Mouse (Mus musculus) kidney, adult 9 months (tissue): Measurements from ENCODE around the gene Asb1.

ENCODE experiments used
- DNase-seq: peaks from one replicate; pipeline ENCODE4 v3.0.0; 2022

Gene Asb1

DNA sequence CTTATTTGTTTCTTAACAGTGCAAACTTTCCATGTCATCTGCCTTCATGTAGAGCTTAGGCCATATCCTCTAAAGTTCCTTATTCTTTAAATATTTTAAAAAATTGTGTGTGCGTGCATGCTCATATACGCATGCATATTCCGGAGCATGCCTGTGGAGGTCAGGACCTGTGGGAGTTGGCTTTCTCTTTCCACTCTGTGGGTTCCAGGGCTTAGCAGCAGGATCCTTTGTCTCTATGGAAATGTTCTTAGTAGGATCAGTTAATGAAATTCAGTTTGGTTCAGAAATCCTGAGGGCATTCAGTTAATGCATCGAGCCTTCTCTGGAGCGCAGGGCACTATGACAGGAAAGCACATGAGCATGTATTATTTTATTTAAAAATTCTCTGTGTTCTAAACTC lies 7.2 kb downstream of the Asb1 start:
- DNase-seq, result no peak

DNA sequence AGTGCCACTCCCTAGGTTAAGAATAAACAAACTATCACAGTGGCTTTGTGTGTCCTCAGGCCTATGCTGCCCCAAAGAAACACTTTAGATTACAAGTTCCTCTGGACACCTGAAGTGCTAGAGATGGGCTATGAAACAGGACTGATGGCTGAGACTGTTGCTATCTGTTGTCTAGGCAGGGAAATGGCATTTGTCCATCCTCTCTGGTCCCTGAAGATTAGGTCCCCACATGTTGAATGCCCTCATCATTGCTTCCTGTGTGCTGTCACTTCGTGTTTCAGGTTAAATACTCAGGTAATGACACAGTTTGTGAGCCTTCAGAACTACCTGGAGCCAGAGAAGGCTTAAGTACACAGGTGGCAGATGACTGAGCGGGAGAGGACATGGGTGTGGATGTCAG lies 8.7 kb downstream of the Asb1 start:
- DNase-seq, result no peak

GRCm38 (mm10) chr1:91557099-91557498 lies 16.8 kb downstream of the Asb1 start:
- no peak for DNase-seq

DNA sequence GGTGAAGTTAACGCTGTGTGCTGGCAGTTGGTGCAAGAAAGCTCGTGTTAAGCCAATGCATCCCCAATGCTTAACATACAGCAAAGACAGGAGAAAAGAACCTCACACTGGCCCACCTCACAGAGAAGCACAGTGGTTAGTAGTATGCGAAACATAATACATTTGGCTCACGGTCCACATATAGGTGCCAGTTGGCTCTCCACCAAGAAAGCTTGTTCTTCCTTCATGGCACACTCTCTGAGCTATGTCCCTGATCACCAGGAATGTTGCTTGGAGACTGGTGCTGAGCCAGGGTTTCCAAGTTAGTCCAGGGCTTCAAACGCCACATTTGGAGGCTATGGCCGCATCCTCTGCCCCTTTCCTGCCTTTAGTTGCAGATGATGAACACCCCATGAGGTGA lies 20.9 kb downstream of the Asb1 start:
- no peak for DNase-seq

DNA sequence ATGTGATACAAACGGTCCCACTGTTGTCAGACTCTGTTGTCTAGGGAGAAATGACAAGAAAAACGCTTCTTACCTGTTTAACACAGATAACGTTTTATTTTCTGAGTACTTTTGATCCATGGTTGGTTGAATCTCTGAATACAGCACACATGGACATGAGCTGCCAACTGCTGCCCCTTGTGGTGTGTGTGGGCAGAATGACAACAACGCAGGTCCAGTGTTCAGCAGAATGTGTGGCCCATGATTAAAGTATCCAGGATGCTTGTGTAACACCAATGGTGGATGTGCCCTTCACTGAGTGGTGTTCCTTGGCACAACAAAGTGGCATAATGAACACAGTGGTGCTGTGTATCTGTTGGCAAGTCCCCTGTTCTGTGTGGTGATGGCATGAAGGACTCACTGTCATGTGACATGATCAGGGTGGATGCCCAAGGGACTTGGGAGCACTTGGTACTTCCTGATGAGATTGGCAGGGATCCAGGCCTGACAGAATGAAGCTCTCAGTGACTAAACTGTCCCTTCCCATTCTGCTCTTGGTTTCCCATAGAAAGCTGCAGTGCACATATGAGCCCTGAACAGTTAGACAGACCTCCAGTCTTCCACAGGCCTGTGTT lies 22.7 kb downstream of the Asb1 start:
- DNase-seq, result no peak

DNA sequence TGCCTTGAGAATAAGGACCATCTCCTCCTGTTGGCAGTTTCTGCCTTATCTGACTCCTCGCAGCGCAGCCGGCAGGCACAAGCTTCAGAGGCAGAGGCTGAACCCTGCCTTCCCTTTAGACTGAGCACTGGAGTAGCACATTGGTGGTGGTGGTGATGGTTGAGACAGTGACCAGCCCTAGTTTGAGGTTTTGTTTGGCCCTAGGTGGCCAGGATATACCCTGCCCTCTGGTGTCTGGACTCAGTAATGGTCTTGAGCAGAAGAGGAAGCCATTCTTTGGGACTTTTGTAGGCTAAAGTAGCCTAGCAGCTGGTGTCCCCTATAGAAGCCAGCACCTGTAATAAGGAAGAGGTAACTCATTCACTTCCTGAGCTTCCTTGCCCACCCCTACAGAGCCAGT lies 23.7 kb downstream of the Asb1 start:
- peak; percentile 10 for DNase-seq

DNA sequence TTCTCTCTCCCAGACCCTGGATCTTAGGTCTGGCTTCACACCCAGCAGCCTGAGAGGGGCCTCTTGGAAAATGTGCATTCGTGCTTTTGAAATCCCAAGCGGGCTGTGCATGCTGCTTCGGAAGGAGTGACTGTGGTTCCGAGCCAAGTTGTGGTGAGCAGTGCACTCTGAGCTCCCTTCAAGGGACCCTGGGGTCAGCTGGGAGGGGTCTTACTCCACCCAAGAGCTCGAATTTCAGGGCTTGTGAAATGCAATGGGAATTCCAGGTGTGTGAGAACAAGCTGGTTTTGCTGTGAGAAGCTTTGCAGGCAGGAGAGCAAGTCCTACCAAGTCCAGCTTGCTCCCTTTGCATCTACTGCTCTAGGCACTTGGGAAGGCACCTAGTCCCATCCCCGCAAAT lies 24.3 kb downstream of the Asb1 start:
- no peak for DNase-seq

- DNase-seq, result no peak
Observed at GRCm38 (mm10) chr1:91567269-91567668, 26.9 kb downstream of the Asb1 start.

DNA sequence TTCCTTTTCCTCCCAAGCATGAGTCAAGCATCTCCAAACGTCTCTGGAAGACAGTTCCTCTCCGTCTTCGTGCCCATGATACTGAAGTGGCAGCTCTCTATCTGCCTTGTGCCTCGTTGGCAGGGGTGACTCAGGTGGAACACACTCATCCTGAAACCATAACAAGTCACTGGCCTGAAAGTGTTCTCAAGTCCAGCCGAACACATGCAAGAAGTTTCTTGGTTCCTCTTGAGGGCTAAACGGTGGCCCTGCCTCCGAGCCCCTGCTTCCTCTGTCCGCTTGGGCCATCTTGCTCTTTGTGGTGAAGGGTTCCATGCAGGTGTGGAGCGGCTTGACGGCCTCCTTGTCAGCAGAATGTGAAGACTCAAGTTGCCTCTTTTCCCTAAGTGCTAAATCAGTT lies 32.1 kb downstream of the Asb1 start:
- no peak for DNase-seq

DNA sequence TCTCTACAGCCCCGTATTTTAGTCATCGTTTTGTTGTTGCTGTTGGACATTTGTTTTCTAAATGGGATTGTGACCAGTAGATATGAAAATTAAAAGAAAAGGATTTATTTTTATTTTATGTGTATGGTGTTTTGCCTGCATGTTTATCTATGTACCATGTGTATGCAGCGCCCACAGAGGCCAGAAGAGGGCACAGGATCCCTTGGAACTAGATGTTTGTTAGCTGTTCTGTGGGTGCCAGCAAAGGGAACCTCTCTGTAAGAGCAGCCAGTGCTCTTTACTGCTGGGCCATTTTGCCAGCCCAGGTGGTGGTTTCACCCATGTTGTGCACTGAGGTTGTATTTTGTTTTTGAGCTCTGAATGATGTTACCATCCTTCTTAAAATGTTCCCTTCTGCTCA lies 33.9 kb downstream of the Asb1 start:
- DNase-seq, result peak; percentile 60

DNA sequence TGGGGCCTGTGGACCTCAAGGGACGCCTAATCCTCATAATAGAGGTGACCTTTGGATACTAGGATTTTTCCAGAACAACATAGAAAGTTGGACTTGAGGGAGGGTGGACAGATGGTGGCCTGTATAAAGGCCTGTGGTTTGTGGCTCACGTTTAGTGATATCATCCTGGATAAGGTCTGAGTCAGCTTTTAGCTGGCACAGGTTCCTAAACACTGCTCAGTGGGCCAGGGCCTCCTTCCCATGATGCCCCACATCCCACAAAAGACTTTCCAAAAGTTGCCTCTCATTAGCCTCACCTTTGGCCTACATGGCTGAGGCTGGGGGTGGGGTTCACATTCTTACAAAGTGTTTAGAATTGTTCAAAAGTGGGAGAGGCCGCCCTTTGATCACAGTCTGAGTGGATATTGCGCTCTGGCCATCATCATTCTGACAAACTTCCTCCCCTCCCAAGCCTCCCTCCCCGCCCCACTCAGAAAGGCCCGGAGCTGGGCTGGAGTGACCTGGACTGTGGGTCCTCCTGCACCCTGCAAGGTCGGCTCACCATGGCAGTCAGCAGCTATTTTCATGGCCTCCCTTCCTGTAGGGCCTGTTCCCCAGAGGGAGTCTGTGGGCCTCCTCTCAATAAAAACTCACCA lies 37.7 kb downstream of the Asb1 start:
- DNase-seq, result no peak

DNA sequence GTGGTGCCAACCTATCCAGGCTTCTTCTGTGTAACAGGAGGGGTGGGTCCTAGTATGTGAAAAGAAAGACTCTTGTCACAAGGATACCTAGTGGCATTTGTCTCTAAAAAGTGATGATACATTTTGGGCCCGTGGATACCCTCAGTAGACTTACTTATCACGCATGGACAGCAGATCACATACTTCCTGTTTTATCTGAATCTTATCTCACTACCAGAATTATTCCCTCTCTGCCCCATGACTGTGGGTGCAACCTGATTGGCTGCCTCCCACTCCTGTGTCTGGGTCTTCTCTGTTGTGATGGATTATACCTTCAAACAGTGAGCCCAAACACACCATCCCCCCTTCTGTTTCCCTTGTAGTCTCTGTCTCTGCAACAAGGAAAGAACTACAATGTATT lies 40.2 kb downstream of the Asb1 start:
- no peak for DNase-seq

DNA sequence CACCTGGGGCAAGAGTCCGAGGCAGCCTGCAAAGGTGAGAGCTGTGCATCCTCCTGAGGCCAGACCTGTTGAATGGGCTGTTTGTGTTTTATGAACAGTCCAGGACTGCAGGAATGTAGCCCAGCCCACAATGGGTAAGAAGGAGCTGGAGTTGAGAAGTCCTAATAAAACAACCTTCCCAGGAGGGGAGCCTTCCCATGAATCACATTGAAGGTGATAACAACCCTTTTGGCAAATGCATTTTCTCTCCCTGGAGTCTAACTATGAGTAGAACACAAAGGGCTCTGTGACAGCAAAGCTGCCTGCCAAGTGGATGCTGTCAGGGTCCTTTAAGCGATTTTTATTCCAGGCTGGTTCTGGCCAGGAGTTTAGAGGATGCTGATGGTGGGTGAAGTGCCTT lies 40.9 kb downstream of the Asb1 start:
- DNase-seq, result no peak

DNA sequence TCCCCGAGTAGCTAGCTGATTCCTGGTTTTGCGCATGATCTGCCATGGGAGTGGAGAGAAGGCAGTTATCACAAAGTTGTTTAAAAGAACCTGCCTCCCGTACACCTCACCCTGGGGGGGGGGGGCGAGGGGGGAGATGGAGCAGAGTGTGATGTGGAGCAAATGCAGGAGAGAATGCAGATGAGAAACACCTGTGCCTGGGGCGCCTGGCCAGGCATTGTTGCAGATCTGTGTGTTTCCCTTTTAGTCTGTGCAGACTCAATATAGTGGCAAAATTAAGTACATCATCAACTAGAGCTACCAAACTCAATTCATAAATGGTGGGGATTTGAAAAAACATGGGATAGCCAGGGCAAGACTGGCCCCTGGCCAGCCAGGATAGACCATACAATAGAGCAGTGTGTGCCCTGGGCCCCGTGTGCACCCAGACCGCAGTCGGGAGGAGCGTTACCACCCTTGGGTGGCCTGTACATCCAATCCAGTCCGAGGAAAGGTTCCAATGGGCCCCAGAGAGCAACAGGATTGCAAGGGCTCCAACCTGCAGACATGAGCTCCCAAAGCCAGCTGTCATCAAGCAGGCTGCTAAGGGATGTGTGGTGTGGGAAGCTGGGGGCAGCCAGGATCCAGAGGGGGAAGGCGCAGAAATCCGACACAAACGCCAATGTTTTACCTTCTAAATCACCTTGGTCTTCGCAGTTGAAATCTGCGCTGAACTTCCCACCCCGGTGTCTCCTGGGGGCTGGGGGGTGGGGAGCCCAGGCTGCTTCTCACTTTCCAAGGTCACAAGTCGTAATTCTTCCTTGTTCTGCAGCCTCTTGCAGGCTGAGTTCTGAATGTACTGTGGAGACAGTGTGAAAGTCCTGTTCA lies 44.9 kb downstream of the Asb1 start:
- no peak for DNase-seq

- no peak for DNase-seq
Observed at GRCm38 (mm10) chr1:91589738-91590137, 49.4 kb downstream of the Asb1 start.

- no peak for DNase-seq
Observed at GRCm38 (mm10) chr1:91595521-91596020, 55.2 kb downstream of the Asb1 start.

GRCm38 (mm10) chr1:91597611-91598010 lies 57.3 kb downstream of the Asb1 start:
- no peak for DNase-seq

DNA sequence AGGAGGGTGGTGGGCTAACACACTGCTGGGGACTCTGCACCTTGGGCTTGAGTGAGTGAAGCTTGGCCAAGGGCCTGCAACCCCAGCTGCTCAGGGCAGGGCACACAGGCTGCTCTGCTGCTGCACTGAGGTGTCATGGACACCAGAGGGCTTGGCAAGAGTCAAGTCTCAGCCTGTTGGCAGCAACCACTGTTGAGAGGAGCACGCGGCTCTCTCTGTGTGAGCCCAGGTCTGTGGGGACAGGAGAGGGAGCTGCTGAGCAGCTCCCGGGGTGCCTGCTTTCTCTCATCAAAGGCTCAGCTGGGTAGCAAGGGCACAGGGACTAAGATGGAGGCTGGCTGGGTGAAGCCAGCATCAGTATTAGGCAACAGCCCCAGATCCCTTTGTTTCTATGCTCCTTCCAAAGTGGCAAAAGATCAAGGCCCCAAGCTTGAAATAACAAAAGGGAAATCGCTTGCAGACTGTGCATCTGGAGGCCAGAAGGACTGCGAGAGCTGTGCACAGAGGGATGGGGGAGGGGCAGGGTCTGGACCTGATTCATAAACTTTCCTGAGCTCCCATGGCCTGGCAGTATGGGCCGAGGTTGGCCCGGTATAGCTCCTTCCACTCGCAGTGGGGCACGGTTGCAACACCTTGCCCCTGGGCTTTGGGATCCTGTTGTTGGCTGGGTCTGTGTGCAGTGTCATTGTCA lies 60.5 kb downstream of the Asb1 start:
- DNase-seq, result peak; percentile 32

GRCm38 (mm10) chr1:91601362-91602096 lies 61.2 kb downstream of the Asb1 start:
- no peak for DNase-seq

- DNase-seq, result no peak
Observed at GRCm38 (mm10) chr1:91605632-91606031, 65.3 kb downstream of the Asb1 start.

DNA sequence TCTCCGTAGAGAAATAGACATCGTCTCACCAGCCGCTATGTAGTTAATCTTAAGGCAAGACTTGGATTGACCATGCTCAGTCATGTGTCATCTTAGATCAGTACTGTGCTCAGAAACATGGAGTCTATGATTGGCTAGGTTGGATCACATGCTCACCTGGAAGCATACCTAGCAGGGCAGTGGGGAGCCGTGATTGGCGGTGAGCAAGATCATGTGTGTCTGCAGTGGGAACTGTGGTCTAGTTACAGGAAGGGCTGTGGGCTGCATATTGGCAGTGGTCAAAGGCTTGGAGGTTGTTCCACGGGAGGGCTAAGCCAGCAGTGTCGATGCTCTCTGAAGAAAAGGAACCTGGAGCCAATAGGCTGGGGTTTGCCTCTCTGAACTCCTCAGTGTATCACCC lies 66.4 kb downstream of the Asb1 start:
- no peak for DNase-seq

DNA sequence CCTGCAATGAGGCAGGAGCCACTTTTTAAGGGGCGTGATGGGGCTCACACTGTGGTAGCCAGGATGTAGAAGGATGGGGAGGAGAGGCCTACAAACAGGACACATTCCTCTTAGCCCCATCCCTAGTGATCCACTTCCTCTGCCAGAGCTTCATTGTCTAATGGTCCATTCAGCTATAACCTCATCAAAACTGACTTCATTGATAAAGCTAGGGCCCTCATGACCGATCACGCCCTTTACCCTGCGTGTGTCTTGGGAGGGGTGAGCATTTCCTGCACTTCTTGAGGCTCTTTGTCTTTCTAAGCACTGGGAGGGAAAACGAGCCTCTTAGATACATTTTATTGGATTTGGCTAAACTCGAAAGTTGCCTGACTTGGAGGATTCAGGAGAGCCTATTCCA lies 66.8 kb downstream of the Asb1 start:
- no peak for DNase-seq
